Mouse (Mus musculus) activated CD4-positive, CD25-positive, alpha-beta regulatory T cell, adult 4 months (primary cell): ENCODE data around the gene Cep135. TPM values are rescaled to one million over a fixed set of nuclear protein-coding genes. Genes with fewer than 3 reads are reported as not detected.

Experiments
- ATAC-seq: one replicate; pipeline ENCODE4 v1.8.0; 2017
- polyA plus RNA-seq, 2 experiments: library from polyadenylated mRNA; unstranded; fragments of 100-300 nt; shearing (Covaris generic); gene quantifications; one replicate each; pipeline ENCODE4 v1.2.1; 2017

Gene Cep135
- 1 to 10 TPM; 4.9 to 6.7 TPM for polyA plus RNA-seq

- peak; percentile 79 for ATAC-seq
Observed at GRCm38 (mm10) chr5:76588551-76589283, at the start of gene Cep135. Cep135 (plus strand) TSS chr5:76588698.

- no peak for ATAC-seq
Observed at GRCm38 (mm10) chr5:76540181-76540580, 48.3 kb upstream of the Cep135 start.

GRCm38 (mm10) chr5:76540842-76541241 is 47.7 kb upstream of the Cep135 start:
- no peak for ATAC-seq

DNA sequence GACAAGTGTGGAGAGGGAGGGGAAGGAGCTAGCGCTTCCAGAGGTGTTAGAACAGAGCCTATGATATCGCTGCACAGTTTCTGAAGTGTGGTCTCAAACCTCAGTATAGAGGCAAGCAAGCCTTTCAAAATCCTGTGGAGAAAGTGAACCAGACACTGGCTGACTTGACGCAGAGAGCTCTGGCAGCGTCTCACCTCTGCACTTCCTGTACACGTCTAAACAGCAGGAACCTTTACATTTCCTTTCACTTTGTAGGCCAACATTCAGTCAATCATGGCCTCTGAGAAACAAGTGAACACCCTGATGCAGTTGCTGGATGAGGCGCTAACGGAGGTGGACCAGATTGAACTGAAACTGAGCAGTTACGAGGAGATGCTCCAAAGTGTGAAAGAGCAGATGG is 45.3 kb upstream of the Cep135 start:
- ATAC-seq: no peak

GRCm38 (mm10) chr5:76550426-76550825 is 38.1 kb upstream of the Cep135 start:
- no peak for ATAC-seq

GRCm38 (mm10) chr5:76565321-76565720 is 23.2 kb upstream of the Cep135 start:
- peak; percentile 95 for ATAC-seq

- ATAC-seq: no peak
Observed at GRCm38 (mm10) chr5:76574251-76574650, 14.2 kb upstream of the Cep135 start.

DNA sequence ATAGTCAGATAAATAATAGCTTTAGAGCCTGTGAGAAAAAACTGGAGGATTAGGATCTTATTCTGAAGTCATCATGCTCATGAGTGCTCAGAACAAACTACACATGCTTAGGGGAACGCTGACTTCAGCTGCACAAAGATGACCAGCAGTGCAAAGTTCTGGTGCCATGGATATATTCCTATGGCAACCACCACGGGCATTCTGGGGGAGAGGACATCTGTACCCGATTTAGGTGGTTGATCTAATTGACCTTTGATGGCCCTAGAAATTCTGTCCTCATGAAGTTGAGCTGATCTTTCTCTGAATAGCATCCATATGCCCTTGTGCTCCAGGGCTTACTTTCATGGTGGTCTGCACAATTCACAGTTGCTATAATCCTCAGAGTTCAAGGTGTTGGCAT is 11.5 kb upstream of the Cep135 start:
- ATAC-seq: no peak

DNA sequence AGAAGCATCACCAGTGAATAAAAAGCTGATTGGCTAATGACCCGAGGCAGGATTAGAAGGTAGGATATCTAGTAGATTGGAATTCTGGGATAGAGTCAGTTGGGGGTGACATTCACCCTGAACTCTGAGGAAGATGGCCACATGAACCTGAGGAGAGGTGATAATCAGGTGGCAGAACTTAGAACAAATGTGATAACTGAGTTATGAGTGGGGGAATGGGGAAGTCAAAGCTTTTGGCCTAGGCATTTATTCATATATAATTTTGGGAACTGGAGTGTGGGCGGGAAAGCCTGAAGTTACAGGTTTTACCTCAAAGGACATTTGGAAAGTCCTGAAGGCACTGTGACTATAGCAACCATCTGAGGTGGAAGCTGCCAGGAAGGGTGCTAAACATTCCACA is 3.1 kb upstream of the Cep135 start:
- no peak for ATAC-seq

DNA sequence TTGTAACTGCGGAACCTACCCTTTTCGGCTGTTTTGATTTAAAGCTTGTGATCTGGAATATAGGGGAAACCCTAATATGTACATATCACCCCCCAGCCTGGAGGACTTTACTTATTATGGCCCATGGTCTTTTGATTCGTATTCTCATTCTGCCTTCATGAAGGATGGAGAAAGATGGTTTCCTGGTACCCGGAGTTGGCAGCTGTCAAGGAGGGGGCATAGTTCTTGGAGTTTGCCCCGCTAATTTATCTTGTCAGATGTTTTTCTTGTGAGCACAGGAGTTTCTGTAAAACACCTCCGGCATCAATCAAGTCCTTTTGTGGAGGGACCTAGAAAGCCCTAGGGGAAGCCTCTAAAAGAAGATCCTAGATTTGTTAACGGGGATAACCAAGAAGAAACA is 813 bp downstream of the Cep135 start:
- ATAC-seq: no peak

DNA sequence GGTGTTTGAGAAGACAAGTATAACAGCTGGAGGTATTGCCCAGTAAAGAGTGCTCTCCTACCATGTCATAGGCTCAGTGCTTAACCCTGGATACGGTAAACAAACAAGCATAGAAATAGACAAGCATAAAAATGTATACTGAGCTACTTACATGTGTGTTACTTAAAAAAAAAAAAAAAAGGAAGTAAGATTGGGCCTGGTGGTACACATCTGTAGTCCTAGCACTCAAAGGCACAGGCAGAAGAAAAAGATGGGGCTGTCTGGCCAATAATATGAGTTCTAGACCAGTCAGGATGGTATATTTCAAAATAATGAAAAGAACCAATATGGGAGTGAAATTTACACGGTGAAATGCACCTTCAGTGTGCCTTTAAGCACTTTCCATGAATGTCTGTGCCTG is 1.5 kb downstream of the Cep135 start:
- no peak for ATAC-seq

GRCm38 (mm10) chr5:76591885-76592284 is 3.4 kb downstream of the Cep135 start:
- ATAC-seq: no peak

DNA sequence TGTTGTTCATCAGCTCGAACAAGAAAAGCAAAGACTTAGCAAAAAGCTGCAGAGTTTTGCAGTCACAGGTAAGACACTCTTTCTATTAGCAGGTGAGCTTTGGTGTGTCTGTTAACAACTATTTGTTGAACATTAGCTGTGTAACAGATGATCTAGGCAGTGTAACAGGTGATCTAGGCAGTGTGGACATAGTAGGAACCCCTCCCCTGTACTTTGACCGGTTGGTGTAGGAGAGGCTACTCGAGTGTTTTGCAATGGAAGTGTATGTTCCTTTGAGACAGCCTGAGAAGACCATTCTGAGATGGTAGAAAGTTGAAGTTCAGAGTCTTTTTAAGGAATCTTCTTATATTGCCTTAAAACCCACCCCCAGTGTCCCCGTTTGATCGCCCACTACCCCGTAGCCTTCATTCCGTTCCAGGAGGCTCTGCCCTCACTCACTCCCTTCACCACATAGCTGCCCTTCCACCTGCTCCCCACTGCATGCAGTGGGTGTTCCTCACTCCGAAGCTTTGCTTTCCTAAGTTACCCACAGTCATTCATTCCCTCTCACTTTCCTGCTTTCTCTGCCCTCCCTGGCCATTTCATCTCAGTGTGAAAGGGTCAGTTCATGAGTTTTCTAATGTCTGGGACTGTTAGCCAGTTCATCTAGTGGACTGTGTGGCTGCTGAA is 21.3 kb downstream of the Cep135 start:
- ATAC-seq: no peak

GRCm38 (mm10) chr5:76612867-76613499 is 24.5 kb downstream of the Cep135 start:
- no peak for ATAC-seq

GRCm38 (mm10) chr5:76615276-76615675 is 26.8 kb downstream of the Cep135 start:
- ATAC-seq: no peak

- ATAC-seq: no peak
Observed at GRCm38 (mm10) chr5:76616196-76616747, 27.8 kb downstream of the Cep135 start.

- no peak for ATAC-seq
Observed at GRCm38 (mm10) chr5:76618750-76619149, 30.3 kb downstream of the Cep135 start.

DNA sequence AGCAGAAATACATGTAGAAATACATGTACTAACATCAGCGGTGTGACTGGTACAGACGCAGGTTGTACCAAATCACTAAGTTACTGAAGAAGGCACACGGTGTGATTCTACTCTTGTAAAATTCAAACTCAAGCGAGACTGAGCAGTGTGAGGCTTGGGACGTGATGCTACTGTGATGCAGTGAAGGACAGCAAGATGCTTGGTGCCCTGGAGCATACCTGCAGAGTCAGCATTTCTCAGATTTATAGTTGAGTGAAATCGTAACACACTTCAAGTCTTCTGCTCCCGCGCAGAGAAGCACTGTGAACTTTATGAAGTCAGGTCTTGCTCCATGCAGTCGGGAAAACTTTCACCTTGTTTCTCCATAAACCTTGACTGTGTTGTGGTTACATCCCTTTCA is 35.3 kb downstream of the Cep135 start:
- ATAC-seq: no peak

DNA sequence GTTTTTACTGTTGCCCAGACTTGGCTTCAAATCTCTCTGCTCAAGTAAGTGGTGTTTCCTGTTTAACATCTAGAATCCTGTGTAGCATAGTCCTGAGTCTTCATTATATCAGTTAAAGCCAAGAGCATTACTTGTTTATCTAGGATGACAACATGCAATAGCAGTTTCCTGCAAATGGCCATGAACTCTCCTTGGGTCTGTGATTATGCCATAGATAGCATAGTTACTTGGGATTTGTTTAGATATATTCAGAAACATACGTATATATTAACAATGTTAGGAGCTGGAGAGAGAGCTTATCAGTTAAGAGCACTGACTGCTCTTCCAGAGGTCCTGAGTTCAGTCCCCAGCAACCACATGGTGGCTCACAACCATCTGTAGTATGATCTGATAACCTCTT is 39.3 kb downstream of the Cep135 start:
- ATAC-seq: no peak

DNA sequence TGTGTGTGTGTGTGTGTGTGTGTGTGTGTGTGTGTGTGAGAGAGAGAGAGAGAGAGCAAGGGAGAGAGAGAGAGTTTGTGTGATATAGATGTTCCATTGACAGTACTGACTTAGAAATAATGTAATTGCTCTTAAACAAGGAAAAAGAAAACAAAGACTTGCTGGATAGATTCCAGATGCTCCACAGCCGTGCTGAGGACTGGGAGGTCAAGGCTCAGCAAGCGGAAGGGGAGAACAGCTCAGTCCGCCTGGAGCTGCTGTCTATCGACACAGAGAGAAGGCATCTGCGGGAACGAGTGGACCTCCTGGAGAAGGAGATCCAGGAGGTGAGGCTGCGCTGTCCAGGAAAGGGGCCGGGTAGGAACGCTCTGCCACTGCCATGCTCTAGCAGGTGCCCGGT is 45.5 kb downstream of the Cep135 start:
- ATAC-seq: no peak

DNA sequence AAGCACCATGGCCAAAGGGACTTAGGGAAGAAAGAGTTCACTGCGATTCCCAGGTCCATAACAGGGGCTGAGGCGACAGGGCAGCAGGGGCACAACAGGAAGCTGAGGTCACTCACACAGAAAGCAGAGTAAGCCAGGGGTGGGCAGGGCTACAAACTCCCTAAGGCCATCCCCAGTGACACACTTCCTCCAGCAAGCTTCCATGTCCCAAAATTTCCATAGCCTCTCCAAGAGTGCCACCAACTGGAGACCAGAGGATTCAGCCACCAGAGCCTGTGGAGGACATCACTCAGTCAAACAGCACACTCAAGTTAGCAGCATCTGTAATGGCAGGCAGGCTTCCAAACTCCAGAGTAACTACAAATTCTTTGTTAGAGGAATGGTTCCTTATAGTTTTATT is 47.1 kb downstream of the Cep135 start:
- no peak for ATAC-seq

DNA sequence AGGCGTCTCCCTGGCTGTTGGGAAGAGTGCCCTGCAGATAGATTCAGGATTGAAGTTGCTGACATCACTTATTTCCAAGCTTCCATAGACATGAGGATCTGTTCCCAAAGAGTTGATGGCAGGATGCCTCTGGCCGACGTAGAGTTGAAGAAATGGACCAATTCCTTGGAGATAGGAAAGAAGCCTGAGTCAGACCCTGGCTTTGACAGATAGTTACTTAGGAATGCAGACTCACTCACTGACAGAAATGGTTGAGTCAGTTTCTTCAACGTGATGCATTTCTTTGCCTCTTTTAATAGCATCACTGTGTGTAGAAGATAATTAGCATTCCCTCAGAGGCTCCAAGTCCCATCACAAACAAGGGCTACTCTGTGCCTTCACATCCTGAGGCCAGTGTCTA is 53.6 kb downstream of the Cep135 start:
- no peak for ATAC-seq

DNA sequence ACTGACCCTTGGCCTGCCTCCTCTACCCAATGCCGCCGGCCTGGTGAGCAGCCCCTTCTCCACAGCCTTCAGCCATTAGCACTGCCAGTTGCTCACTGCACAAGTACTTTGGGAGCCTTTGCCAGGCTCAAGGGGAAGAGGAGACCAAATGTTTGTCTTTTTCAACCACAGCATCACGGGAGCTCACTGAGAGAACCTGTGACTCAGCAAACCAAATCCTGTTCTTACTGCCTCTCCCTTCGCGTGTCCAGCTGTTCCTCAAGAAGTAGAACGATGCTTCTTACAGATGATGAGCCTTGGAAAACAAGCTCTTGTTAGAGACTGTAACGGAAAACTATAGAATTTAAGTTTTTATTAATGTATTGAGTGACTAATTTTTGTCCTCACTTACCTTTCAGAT is 55.7 kb downstream of the Cep135 start:
- ATAC-seq: no peak
